Mouse (Mus musculus) kidney, adult 2 months (tissue): ENCODE measurements around the gene P3h2.

Experiments
- CTCF ChIP-seq: fragments of 200-500 bp; conservative IDR thresholded peaks from 2 replicates; pipeline ENCODE4 v1.5.1; 2011; ENCODE audit warnings: low read depth, mild to moderate bottlenecking, control low read depth, low read length, moderate library complexity, mixed read lengths; ENCODE audit not compliant: insufficient read depth, insufficient read length
- POLR2A ChIP-seq: fragments of 200-500 bp; IDR thresholded peaks from one replicate; pipeline ENCODE4 v1.6.1; 2011; ENCODE audit warnings: low read depth, low read length, control low read depth

DNA sequence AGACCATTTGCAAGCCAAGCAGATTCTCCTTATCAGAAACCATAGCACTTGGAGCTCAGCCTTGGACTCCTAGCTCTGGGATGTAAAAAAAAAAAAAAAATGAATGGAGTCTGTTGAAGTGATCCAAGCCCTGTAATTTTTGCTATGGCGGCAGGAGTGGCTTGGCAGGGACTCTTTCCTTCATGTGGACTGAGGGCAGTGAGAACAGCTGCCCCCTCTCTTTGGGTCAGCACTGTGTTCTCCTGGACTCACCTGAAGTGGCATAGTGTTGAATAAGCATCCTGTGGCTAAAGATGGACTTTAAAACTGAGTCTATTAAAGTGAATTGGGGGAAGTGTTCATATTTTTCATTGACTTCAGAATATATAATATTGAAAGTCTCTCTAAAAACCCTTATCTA lies 58.2 kb downstream of the P3h2 start:
- TF ChIP-seq POLR2A (no peak), CTCF (no peak)
